Mouse (Mus musculus): Measurements from ENCODE around the gene Gper1.
"Not testable (repeated sequence)": the region's sequence is repeated elsewhere in the genome, so short reads cannot be mapped to it uniquely, and the experiment has no call there.

The Gper1 gene

GRCm38 (mm10) chr5:139390324-139391119 lies 32.4 kb upstream of the Gper1 start:
- DNase-seq (ENCODE audit: low read depth, low spot score) = not testable (repeated sequence)

GRCm38 (mm10) chr5:139391309-139391990 lies 31.5 kb upstream of the Gper1 start:
- DNase-seq (ENCODE audit: low read depth, low spot score) = no peak

- DNase-seq (ENCODE audit: low read depth, low spot score) = no peak
Observed at GRCm38 (mm10) chr5:139392219-139393196, 30.4 kb upstream of the Gper1 start.

- DNase-seq (ENCODE audit: low read depth, low spot score) = no peak
Observed at GRCm38 (mm10) chr5:139393197-139393588, 29.8 kb upstream of the Gper1 start.

- DNase-seq (ENCODE audit: low read depth, low spot score) = no peak
Observed at GRCm38 (mm10) chr5:139394399-139394798, 28.6 kb upstream of the Gper1 start.

GRCm38 (mm10) chr5:139395528-139395927 lies 27.4 kb upstream of the Gper1 start:
- DNase-seq (ENCODE audit: low read depth, low spot score) = no peak

GRCm38 (mm10) chr5:139397359-139397916 lies 25.5 kb upstream of the Gper1 start:
- no peak for DNase-seq (ENCODE audit: low read depth, low spot score)

- peak; percentile 98 for DNase-seq (ENCODE audit: low read depth, low spot score)
Observed at GRCm38 (mm10) chr5:139397959-139398753, 24.8 kb upstream of the Gper1 start.

- no peak for DNase-seq (ENCODE audit: low read depth, low spot score)
Observed at GRCm38 (mm10) chr5:139398786-139399185, 24.2 kb upstream of the Gper1 start.

GRCm38 (mm10) chr5:139399991-139400390 lies 23.0 kb upstream of the Gper1 start:
- DNase-seq (ENCODE audit: low read depth, low spot score) = no peak

- DNase-seq (ENCODE audit: low read depth, low spot score) = peak; percentile 60
Observed at GRCm38 (mm10) chr5:139402106-139402505, 20.8 kb upstream of the Gper1 start.

GRCm38 (mm10) chr5:139403692-139404260 lies 19.2 kb upstream of the Gper1 start:
- no peak for DNase-seq (ENCODE audit: low read depth, low spot score)

GRCm38 (mm10) chr5:139404801-139405401 lies 18.1 kb upstream of the Gper1 start, which contains the start of gene C130050O18Rik:
TSS of gene C130050O18Rik (plus strand) at chr5:139405280.
- no peak for DNase-seq (ENCODE audit: low read depth, low spot score)

- DNase-seq (ENCODE audit: low read depth, low spot score) = no peak
Observed at GRCm38 (mm10) chr5:139405478-139405877, 17.5 kb upstream of the Gper1 start.

- no peak for DNase-seq (ENCODE audit: low read depth, low spot score)
Observed at GRCm38 (mm10) chr5:139405953-139406352, 17.0 kb upstream of the Gper1 start.

GRCm38 (mm10) chr5:139407121-139407885 lies 15.6 kb upstream of the Gper1 start:
- DNase-seq (ENCODE audit: low read depth, low spot score) = no peak

GRCm38 (mm10) chr5:139408511-139408910 lies 14.4 kb upstream of the Gper1 start:
- peak; percentile 64 for DNase-seq (ENCODE audit: low read depth, low spot score)

- no peak for DNase-seq (ENCODE audit: low read depth, low spot score)
Observed at GRCm38 (mm10) chr5:139409412-139409811, 13.5 kb upstream of the Gper1 start.

- no peak for DNase-seq (ENCODE audit: low read depth, low spot score)
Observed at GRCm38 (mm10) chr5:139410056-139410455, 12.9 kb upstream of the Gper1 start.

Data from brain, adult 2 months (tissue).